Mouse (Mus musculus) liver, embryonic 14.5 days (tissue): Measurements from ENCODE around the gene Gpr19. TPM values are rescaled to one million over a fixed set of nuclear protein-coding genes. Genes with fewer than 3 reads are reported as not detected.
A peak's percentile ranks its signal among the peaks of the same experiment; 100 is the strongest.

Experiments used
- ATAC-seq: fragments of 200-750 bp; cut with Nextera tagmentation; 2 replicates; pipeline ENCODE4 v1.8.0; 2017; ENCODE audit warnings: moderate number of reproducible peaks, mild to moderate bottlenecking, moderate library complexity; ENCODE audit not compliant: insufficient read depth
- DNase-seq, 3 experiments: peaks; one replicate each; pipeline ENCODE4 v3.0.0-alpha.2; 2012 to 2013; ENCODE audit warnings: low read depth in 3 of 3, low spot score in 3 of 3
- H3K27ac ChIP-seq: fragments of 300-500 bp; sonication (generic); 2 replicates; pipeline ENCODE4 v1.5.1; 2014; ENCODE audit warnings: moderate library complexity, mild to moderate bottlenecking, control low read depth, inconsistent platforms
- H3K27me3 ChIP-seq: fragments of 300-500 bp; sonication (generic); 2 replicates; pipeline ENCODE4 v1.6.1; 2014; ENCODE audit warnings: mild to moderate bottlenecking, low read length, moderate library complexity; ENCODE audit not compliant: control insufficient read depth, insufficient read depth
- H3K36me3 ChIP-seq: fragments of 300-500 bp; sonication (generic); replicated peaks from 2 replicates; pipeline ENCODE4 v1.6.1; 2014; ENCODE audit warnings: low read depth; ENCODE audit not compliant: control insufficient read depth, insufficient read depth
- H3K4me1 ChIP-seq, 2 experiments: fragments of 200-500 bp in 1 of 2; fragments of 300-500 bp in 1 of 2; sonication (generic) in 1 of 2; replicated peaks; 2 replicates each; pipeline ENCODE4 v1.6.1; 2012 to 2014; ENCODE audit warnings: antibody characterized with exemption in 1 of 2, inconsistent platforms in 1 of 2, low read length in 1 of 2; ENCODE audit not compliant: control insufficient read depth in 2 of 2, insufficient read depth in 2 of 2
- H3K4me2 ChIP-seq: fragments of 300-500 bp; sonication (generic); 2 replicates; pipeline ENCODE4 v1.6.1; 2014; ENCODE audit warnings: low read depth, mild to moderate bottlenecking, control low read depth, moderate library complexity
- H3K4me3 ChIP-seq, 2 experiments: fragments of 200-500 bp in 1 of 2; fragments of 300-500 bp in 1 of 2; sonication (generic) in 1 of 2; 2 replicates each; pipeline ENCODE4 v1.5.1; 2012 to 2014; ENCODE audit warnings: low read depth in 2 of 2, low read length in 2 of 2, mild to moderate bottlenecking in 2 of 2, control low read depth in 1 of 2, inconsistent platforms in 1 of 2, moderate library complexity in 1 of 2; ENCODE audit not compliant: insufficient read depth in 1 of 2
- H3K9ac ChIP-seq: fragments of 300-500 bp; sonication (generic); replicated peaks from 2 replicates; pipeline ENCODE4 v1.6.1; 2014; ENCODE audit warnings: mild to moderate bottlenecking, control low read depth, moderate library complexity
- H3K9me3 ChIP-seq: fragments of 300-500 bp; sonication (generic); 2 replicates; pipeline ENCODE4 v1.6.1; 2016; ENCODE audit warnings: low read length, mixed read lengths; ENCODE audit not compliant: control insufficient read depth
- CTCF ChIP-seq: IDR thresholded peaks from 2 replicates; pipeline ENCODE4 v1.5.1; 2016; ENCODE audit warnings: antibody characterized with exemption, low read depth, control low read depth
- EP300 ChIP-seq: IDR thresholded peaks from 2 replicates; pipeline ENCODE4 v1.6.1; 2016; ENCODE audit warnings: antibody characterized with exemption, low read depth
- WGBS: fragments of 180-500 bp; shearing (Covaris S2); extraction: QIAGEN DNeasy Blood & Tissue Kit; methylation state at CpG from one replicate; pipeline ENCODE4 v1.1.7; 2014; ENCODE audit not compliant: insufficient replicate concordance; 5-methylcytosine and 5-hydroxymethylcytosine counted together
- polyA plus RNA-seq, 2 experiments: library from polyadenylated mRNA; depleted of rRNA in 1 of 2; stranded (reverse) in 1 of 2; unstranded in 1 of 2; fragments of >200 nt; fragmentation: Nextera tagmentation in 1 of 2; extraction: Ambion mirVana in 1 of 2; gene quantifications; 2 replicates each; pipeline versions ENCODE4 v1.2.1 to v1.2.3; 2012 to 2014

The Gpr19 gene
- polyA plus RNA-seq, 2 experiments = 4.4 TPM

DNA sequence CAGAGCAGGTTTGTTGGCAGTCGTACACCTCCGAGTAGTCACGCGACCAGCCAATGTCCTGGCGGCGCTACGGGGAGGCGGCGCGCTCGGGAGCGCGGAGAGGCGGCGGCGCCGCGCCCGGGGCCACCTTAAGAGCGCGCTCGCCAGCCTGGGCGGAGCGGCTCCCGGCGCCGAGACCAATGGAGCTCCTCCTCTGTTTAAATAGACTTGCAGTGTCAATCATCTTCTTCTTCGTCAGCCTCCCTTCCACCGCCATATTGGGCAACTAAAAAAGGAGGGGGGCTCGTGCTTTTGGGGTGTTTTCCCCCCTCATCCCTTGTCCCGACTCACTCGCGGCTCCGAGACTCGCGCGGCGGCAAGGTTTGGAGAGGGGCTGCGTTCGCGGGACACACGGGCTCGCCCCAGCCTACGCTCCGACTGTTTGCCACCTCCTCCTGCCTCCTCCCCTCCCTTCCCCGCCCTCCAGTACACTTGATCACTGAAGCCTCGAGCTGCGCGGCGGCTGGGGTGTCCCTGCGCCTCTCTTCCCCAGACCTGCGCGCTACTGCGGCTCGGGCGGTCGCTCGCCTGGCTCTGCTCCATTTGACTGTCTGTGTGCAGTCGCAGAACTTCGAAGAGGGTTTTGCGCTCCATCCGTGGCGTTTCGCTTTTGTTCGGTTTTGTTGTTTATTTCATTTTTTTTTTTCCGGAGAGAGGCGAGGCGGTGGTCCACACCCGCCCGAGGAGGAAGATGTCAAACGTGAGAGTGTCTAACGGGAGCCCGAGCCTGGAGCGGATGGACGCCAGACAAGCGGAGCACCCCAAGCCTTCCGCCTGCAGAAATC, 22.0 kb upstream of the Gpr19 start, which contains the start of gene Cdkn1b:
Gene Cdkn1b, plus strand, starts transcription at position 212 of the 824 bp plus-strand sequence.
- Histone ChIP-seq H3K36me3 (peaks cover 16% of the 10 kb centered on the region), H3K4me3 (peak within 1 kb of the TSS; percentile 91 to 99), H3K27me3 (no peaks in the 10 kb centered on the region), H3K9ac (peak within 1 kb of the TSS; percentile 94), H3K9me3 (no peaks in the 10 kb centered on the region), H3K4me1 (peaks cover 18 to 19% of the 10 kb centered on the region in 2 experiments), H3K4me2 (peak within 1 kb of the TSS; percentile 96), H3K27ac (peak within 1 kb of the TSS; percentile 96)
- under 1% methylated on average over 74 of the region's 77 CpGs for WGBS
- TF ChIP-seq EP300 (no peak), CTCF (no peak; the same call in 1 of the 2 replicates)
- DNase-seq (peak; percentile 84 to 86 (median 86)), ATAC-seq (peak; percentile 94)

- Histone ChIP-seq H3K9ac (peak overlapping the region; percentile 94), H3K27me3 (no peaks in the 10 kb centered on the region), H3K4me2 (peak overlapping the region; percentile 96), H3K36me3 (peaks cover 16% of the 10 kb centered on the region), H3K27ac (peak overlapping the region; percentile 96), H3K9me3 (no peaks in the 10 kb centered on the region), H3K4me1 (peaks cover 18 to 19% of the 10 kb centered on the region in 2 experiments), H3K4me3 (peak overlapping the region; percentile 91 to 99)
- DNase-seq (no peak), ATAC-seq (peak; percentile 50)
- TF ChIP-seq CTCF (no peak), EP300 (no peak)
- 8% methylated on average over 37 of the region's 37 CpGs for WGBS
Measured at GRCm38 (mm10) chr6:134919511-134920189, 21.3 kb upstream of the Gpr19 start.

DNA sequence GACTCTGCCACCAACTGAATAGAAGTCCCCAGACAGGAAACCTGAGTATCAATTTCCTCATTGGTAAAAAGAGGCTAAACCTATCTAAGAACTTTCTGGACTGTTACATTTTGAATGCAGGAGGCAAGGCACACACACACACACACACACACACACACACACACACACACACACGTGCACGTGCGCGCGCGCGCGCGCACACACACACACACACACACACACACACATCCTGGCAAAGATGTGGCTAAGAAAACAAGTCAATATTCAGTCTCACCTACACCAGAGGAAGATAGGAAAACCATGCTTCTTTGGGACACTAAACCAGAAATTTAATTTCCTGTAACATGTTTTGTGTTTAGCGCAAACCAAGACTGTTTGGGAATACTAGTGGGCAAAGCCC, 20.4 kb upstream of the Gpr19 start:
- ATAC-seq (no peak), DNase-seq (no peak)
- Histone ChIP-seq H3K9me3 (no peaks in the 10 kb centered on the region), H3K36me3 (peaks cover 15% of the 10 kb centered on the region), H3K27me3 (no peaks in the 10 kb centered on the region), H3K27ac (no peak overlapping the region), H3K4me3 (no peak overlapping the region), H3K4me1 (peaks cover 18 to 19% of the 10 kb centered on the region in 2 experiments), H3K9ac (no peak overlapping the region), H3K4me2 (peak overlapping the region; percentile 96; the same call in 1 of the 2 replicates)
- WGBS = 82% methylated on average over 10 of the region's 10 CpGs
- TF ChIP-seq CTCF = no peak
- no peak for TF ChIP-seq EP300

DNA sequence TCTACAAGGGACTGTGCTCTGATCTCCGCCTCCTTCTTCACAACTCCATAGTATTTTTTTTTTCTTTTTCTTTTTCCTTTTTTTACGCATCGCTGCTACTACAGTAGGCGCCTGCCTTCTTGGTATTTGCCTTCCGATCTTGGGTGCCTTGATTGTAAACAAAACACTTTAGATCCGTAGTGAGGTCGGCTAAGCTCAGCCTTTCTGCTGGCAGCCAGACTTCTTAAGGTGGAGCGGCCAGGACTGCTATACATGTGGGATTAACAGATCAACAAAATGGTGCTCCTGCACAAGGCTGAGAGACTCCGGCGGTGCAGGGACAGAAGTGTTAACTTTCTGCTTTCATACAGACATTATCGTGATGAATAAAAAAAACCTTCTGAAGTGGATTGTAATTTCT, 18.7 kb upstream of the Gpr19 start:
- Histone ChIP-seq H3K4me2 (peak overlapping the region; percentile 95), H3K4me3 (peak overlapping the region; percentile 55 to 57), H3K27me3 (no peaks in the 10 kb centered on the region), H3K9me3 (no peaks in the 10 kb centered on the region), H3K4me1 (peaks cover 8 to 13% of the 10 kb centered on the region in 2 experiments), H3K9ac (peak overlapping the region; percentile 70), H3K27ac (no peak overlapping the region), H3K36me3 (peaks cover 2% of the 10 kb centered on the region)
- TF ChIP-seq CTCF (no peak), EP300 (no peak)
- ATAC-seq = no peak
- DNase-seq = no peak
- WGBS = 2% methylated on average over 11 of the region's 11 CpGs

- H3K4me2 ChIP-seq = peak overlapping the region; percentile 95
- no peak overlapping the region for H3K27ac ChIP-seq
- H3K36me3 ChIP-seq = no peaks in the 10 kb centered on the region
- TF ChIP-seq CTCF = no peak
- TF ChIP-seq EP300 = no peak
- H3K4me3 ChIP-seq = peak overlapping the region; percentile 55 to 57
- DNase-seq = no peak
- ATAC-seq = no peak
- H3K9ac ChIP-seq = peak overlapping the region; percentile 70
- no peaks in the 10 kb centered on the region for H3K27me3 ChIP-seq
- WGBS = 0% methylated on average over 11 of the region's 11 CpGs
- H3K4me1 ChIP-seq = peaks cover 8 to 12% of the 10 kb centered on the region in 2 experiments
- no peaks in the 10 kb centered on the region for H3K9me3 ChIP-seq
Measured at GRCm38 (mm10) chr6:134916641-134917040, 18.3 kb upstream of the Gpr19 start.
